Mouse (Mus musculus): ENCODE measurements at regions not wholly inside any gene's neighbourhood (a gene's known extent, or its start where the extent isn't known, plus 50 kb on each side); places are given as distances from the start of the nearest gene placed in this dataset.

GRCm38 (mm10) chr3:45659052-45659451, 280.9 kb downstream of the Pcdh10 start:
- Histone ChIP-seq H3K9ac (ENCODE audit: low read depth, low read length) (no peak overlapping the region), H3K4me1 (replicated peaks; ENCODE audit: control insufficient read depth, insufficient read depth, low read length) (no peaks in the 10 kb centered on the region), H3K27me3 (replicated peaks; ENCODE audit: control insufficient read depth, insufficient read depth, low read length) (no peaks in the 10 kb centered on the region), H3K27ac (ENCODE audit: low read depth, low read length) (no peak overlapping the region), H3K9me3 (ENCODE audit: control insufficient read depth) (no peaks in the 10 kb centered on the region), H3K36me3 (ENCODE audit: control insufficient read depth, insufficient read depth) (no peaks in the 10 kb centered on the region), H3K4me3 (ENCODE audit: low read depth, low read length) (no peak overlapping the region), H3K4me2 (replicated peaks; ENCODE audit: low read depth) (no peak overlapping the region)
- no peak for ATAC-seq
- WGBS: 91% methylated on average over 1 of the region's 1 CpGs
- TF ChIP-seq CTCF (IDR thresholded peaks at IDR 0.05; ENCODE audit: low read depth): no peak

GRCm38 (mm10) chr3:45670434-45670833, 292.2 kb downstream of the Pcdh10 start:
- H3K27me3 ChIP-seq (replicated peaks; ENCODE audit: control insufficient read depth, insufficient read depth, low read length): no peaks in the 10 kb centered on the region
- no peak for ATAC-seq
- H3K9ac ChIP-seq (ENCODE audit: low read depth, low read length): no peak overlapping the region
- H3K27ac ChIP-seq (ENCODE audit: low read depth, low read length): no peak overlapping the region
- no peak overlapping the region for H3K4me3 ChIP-seq (ENCODE audit: low read depth, low read length)
- H3K4me1 ChIP-seq (replicated peaks; ENCODE audit: control insufficient read depth, insufficient read depth, low read length): no peaks in the 10 kb centered on the region
- H3K36me3 ChIP-seq (ENCODE audit: control insufficient read depth, insufficient read depth): no peaks in the 10 kb centered on the region
- no peak overlapping the region for H3K4me2 ChIP-seq (replicated peaks; ENCODE audit: low read depth)
- TF ChIP-seq CTCF (IDR thresholded peaks at IDR 0.05; ENCODE audit: low read depth): no peak
- H3K9me3 ChIP-seq (ENCODE audit: control insufficient read depth): no peaks in the 10 kb centered on the region

GRCm38 (mm10) chr3:45677672-45678071, 299.5 kb downstream of the Pcdh10 start:
- Histone ChIP-seq H3K9me3 (ENCODE audit: control insufficient read depth) (no peaks in the 10 kb centered on the region), H3K36me3 (ENCODE audit: control insufficient read depth, insufficient read depth) (no peaks in the 10 kb centered on the region)
- WGBS: 90% methylated on average over 6 of the region's 6 CpGs

GRCm38 (mm10) chr3:45681410-45681809, 303.2 kb downstream of the Pcdh10 start:
- H3K9me3 ChIP-seq (ENCODE audit: control insufficient read depth): no peaks in the 10 kb centered on the region
- 8% methylated on average over 12 of the region's 12 CpGs for WGBS
- TF ChIP-seq CTCF (IDR thresholded peaks at IDR 0.05; ENCODE audit: low read depth): no peak
- no peak overlapping the region for H3K27ac ChIP-seq (ENCODE audit: low read depth, low read length)
- H3K4me2 ChIP-seq (replicated peaks; ENCODE audit: low read depth): no peak overlapping the region
- no peak overlapping the region for H3K9ac ChIP-seq (ENCODE audit: low read depth, low read length)
- H3K27me3 ChIP-seq (replicated peaks; ENCODE audit: control insufficient read depth, insufficient read depth, low read length): no peaks in the 10 kb centered on the region
- H3K4me3 ChIP-seq (ENCODE audit: low read depth, low read length): no peak overlapping the region
- H3K36me3 ChIP-seq (ENCODE audit: control insufficient read depth, insufficient read depth): no peaks in the 10 kb centered on the region
- H3K4me1 ChIP-seq (replicated peaks; ENCODE audit: control insufficient read depth, insufficient read depth, low read length): no peaks in the 10 kb centered on the region
- ATAC-seq: no peak

More at GRCm38 (mm10) chr3:45677672-45678071, 299.5 kb downstream of the Pcdh10 start:
- Histone ChIP-seq H3K4me1 (replicated peaks; ENCODE audit: control insufficient read depth, insufficient read depth, low read length) (no peaks in the 10 kb centered on the region), H3K9ac (ENCODE audit: low read depth, low read length) (no peak overlapping the region), H3K4me2 (replicated peaks; ENCODE audit: low read depth) (no peak overlapping the region), H3K4me3 (ENCODE audit: low read depth, low read length) (no peak overlapping the region), H3K27ac (ENCODE audit: low read depth, low read length) (no peak overlapping the region), H3K27me3 (replicated peaks; ENCODE audit: control insufficient read depth, insufficient read depth, low read length) (no peaks in the 10 kb centered on the region)
- ATAC-seq: no peak
- no peak for TF ChIP-seq CTCF (IDR thresholded peaks at IDR 0.05; ENCODE audit: low read depth)

- Histone ChIP-seq H3K36me3 (ENCODE audit: control insufficient read depth, insufficient read depth) (no peaks in the 10 kb centered on the region), H3K27me3 (replicated peaks; ENCODE audit: control insufficient read depth, insufficient read depth, low read length) (no peaks in the 10 kb centered on the region), H3K9ac (ENCODE audit: low read depth, low read length) (no peak overlapping the region), H3K27ac (ENCODE audit: low read depth, low read length) (no peak overlapping the region), H3K4me3 (ENCODE audit: low read depth, low read length) (no peak overlapping the region), H3K9me3 (ENCODE audit: control insufficient read depth) (no peaks in the 10 kb centered on the region), H3K4me2 (replicated peaks; ENCODE audit: low read depth) (no peak overlapping the region), H3K4me1 (replicated peaks; ENCODE audit: control insufficient read depth, insufficient read depth, low read length) (no peaks in the 10 kb centered on the region)
- no peak for ATAC-seq
- no peak for TF ChIP-seq CTCF (IDR thresholded peaks at IDR 0.05; ENCODE audit: low read depth)
- WGBS: 53% methylated on average over 1 of the region's 1 CpGs
Observed at GRCm38 (mm10) chr3:45707891-45708290, 329.7 kb downstream of the Pcdh10 start.

Measured in intestine, postnatal 0 days (tissue).